Mouse (Mus musculus) lung, postnatal 0 days (tissue): Measurements from ENCODE around the gene Tle1. TPM values are rescaled to one million over a fixed set of nuclear protein-coding genes. Genes with fewer than 3 reads are reported as not detected.
A peak's percentile ranks its signal among the peaks of the same experiment; 100 is the strongest.

Experiments used
- ATAC-seq: fragments of 200-750 bp; cut with Nextera tagmentation; 2 replicates; pipeline ENCODE4 v1.8.0; 2017; ENCODE audit warnings: moderate library complexity
- DNase-seq: peaks from one replicate; pipeline ENCODE4 v3.0.0-alpha.2; 2016; ENCODE audit warnings: low spot score
- H3K27ac ChIP-seq: fragments of 300-500 bp; sonication (generic); 2 replicates; pipeline ENCODE4 v1.5.1; 2014; ENCODE audit warnings: antibody characterized with exemption, mild to moderate bottlenecking, low read length, mixed read lengths
- H3K27me3 ChIP-seq: fragments of 300-500 bp; sonication (generic); replicated peaks from 2 replicates; pipeline ENCODE4 v1.6.1; 2014; ENCODE audit warnings: low read length, mixed read lengths; ENCODE audit not compliant: insufficient read depth
- H3K36me3 ChIP-seq: fragments of 300-500 bp; sonication (generic); 2 replicates; pipeline ENCODE4 v1.6.1; 2014; ENCODE audit warnings: low read length, mixed read lengths; ENCODE audit not compliant: insufficient read depth
- H3K4me1 ChIP-seq: fragments of 300-500 bp; sonication (generic); 2 replicates; pipeline ENCODE4 v1.6.1; 2014; ENCODE audit warnings: antibody characterized with exemption, low read depth, low read length, mixed read lengths; ENCODE audit not compliant: insufficient read depth
- H3K4me2 ChIP-seq: fragments of 300-500 bp; sonication (generic); replicated peaks from 2 replicates; pipeline ENCODE4 v1.6.1; 2014; ENCODE audit warnings: low read depth, mild to moderate bottlenecking, low read length, moderate library complexity, mixed read lengths
- H3K4me3 ChIP-seq: fragments of 300-500 bp; sonication (generic); 2 replicates; pipeline ENCODE4 v1.5.1; 2014; ENCODE audit warnings: low read depth, low read length
- H3K9ac ChIP-seq: fragments of 300-500 bp; sonication (generic); replicated peaks from 2 replicates; pipeline ENCODE4 v1.6.1; 2014; ENCODE audit warnings: low read depth, mild to moderate bottlenecking
- H3K9me3 ChIP-seq: fragments of 300-500 bp; sonication (generic); 2 replicates; pipeline ENCODE4 v1.6.1; 2016; ENCODE audit warnings: low read length, mixed read lengths
- CTCF ChIP-seq: IDR thresholded peaks from 2 replicates; pipeline ENCODE4 v1.5.1; 2016; ENCODE audit warnings: antibody characterized with exemption, mild to moderate bottlenecking
- EP300 ChIP-seq: IDR thresholded peaks from 2 replicates; pipeline ENCODE4 v1.6.1; 2016; ENCODE audit warnings: antibody characterized with exemption, mild to moderate bottlenecking, control low read depth
- WGBS: fragments of 180-500 bp; shearing (Covaris S2); extraction: QIAGEN DNeasy Blood & Tissue Kit; methylation state at CpG from one replicate; pipeline ENCODE4 v1.1.7; 2014; 5-methylcytosine and 5-hydroxymethylcytosine counted together
- polyA plus RNA-seq: library from polyadenylated mRNA; unstranded; fragments of >200 nt; fragmentation: Nextera tagmentation; extraction: Ambion mirVana; gene quantifications from 2 replicates; pipeline ENCODE4 v1.2.1, GENCODE M21; 2015

The Tle1 gene
- polyA plus RNA-seq, 1 experiment from 2014 or later: 18.2 TPM

- Histone ChIP-seq H3K4me1 (no peaks in the 10 kb centered on the region), H3K4me2 (no peak overlapping the region), H3K9me3 (no peaks in the 10 kb centered on the region), H3K36me3 (peaks cover 4% of the 10 kb centered on the region; the same call in 1 of the 2 replicates), H3K9ac (no peak overlapping the region), H3K27me3 (no peaks in the 10 kb centered on the region), H3K27ac (no peak overlapping the region), H3K4me3 (no peak overlapping the region)
- no peak for ATAC-seq
- no peak for DNase-seq
- 75% methylated on average over 3 of the region's 3 CpGs for WGBS
- no peak for TF ChIP-seq CTCF
- no peak for TF ChIP-seq EP300
Measured at GRCm38 (mm10) chr4:72132646-72133045, 68.1 kb downstream of the Tle1 start.

GRCm38 (mm10) chr4:72127596-72127995, 73.1 kb downstream of the Tle1 start:
- WGBS: 62% methylated on average over 2 of the region's 2 CpGs
- Histone ChIP-seq H3K4me1 (no peaks in the 10 kb centered on the region), H3K27me3 (no peaks in the 10 kb centered on the region), H3K4me3 (no peak overlapping the region), H3K9me3 (no peaks in the 10 kb centered on the region), H3K27ac (no peak overlapping the region), H3K4me2 (no peak overlapping the region), H3K36me3 (peaks cover 7% of the 10 kb centered on the region; the same call in 1 of the 2 replicates), H3K9ac (no peak overlapping the region)
- no peak for TF ChIP-seq EP300
- no peak for TF ChIP-seq CTCF
- DNase-seq (no peak), ATAC-seq (no peak)

- TF ChIP-seq CTCF (no peak), EP300 (peak; percentile 75)
- Histone ChIP-seq H3K36me3 (peaks cover 10% of the 10 kb centered on the region; the same call in 1 of the 2 replicates), H3K9ac (no peak overlapping the region), H3K27ac (no peak overlapping the region), H3K27me3 (no peaks in the 10 kb centered on the region), H3K4me2 (no peak overlapping the region), H3K4me3 (no peak overlapping the region), H3K9me3 (no peaks in the 10 kb centered on the region), H3K4me1 (no peaks in the 10 kb centered on the region)
- WGBS: 63% methylated on average over 5 of the region's 5 CpGs
- DNase-seq: peak; percentile 11
- peak; percentile 35 for ATAC-seq
Measured at GRCm38 (mm10) chr4:72124790-72125189, 75.9 kb downstream of the Tle1 start.

- H3K27ac ChIP-seq: no peak overlapping the region
- 12% methylated on average over 1 of the region's 1 CpGs for WGBS
- H3K9ac ChIP-seq: no peak overlapping the region
- no peak overlapping the region for H3K4me2 ChIP-seq
- H3K9me3 ChIP-seq: no peaks in the 10 kb centered on the region
- H3K4me1 ChIP-seq: no peaks in the 10 kb centered on the region
- H3K36me3 ChIP-seq: peaks cover 21% of the 10 kb centered on the region; the same call in 1 of the 2 replicates
- no peak for DNase-seq
- H3K4me3 ChIP-seq: no peak overlapping the region
- peak; percentile 44 for ATAC-seq
- H3K27me3 ChIP-seq: no peaks in the 10 kb centered on the region
- TF ChIP-seq CTCF (no peak), EP300 (no peak)
Measured at GRCm38 (mm10) chr4:72122837-72123236, 77.9 kb downstream of the Tle1 start.

- H3K4me2 ChIP-seq: no peak overlapping the region
- no peak for TF ChIP-seq CTCF
- peak; percentile 56 for TF ChIP-seq EP300
- WGBS: 32% methylated on average over 2 of the region's 2 CpGs
- no peaks in the 10 kb centered on the region for H3K27me3 ChIP-seq
- H3K9me3 ChIP-seq: no peaks in the 10 kb centered on the region
- ATAC-seq: peak; percentile 61
- H3K27ac ChIP-seq: no peak overlapping the region
- DNase-seq: peak; percentile 6
- no peak overlapping the region for H3K4me3 ChIP-seq
- peaks cover 21% of the 10 kb centered on the region; the same call in 1 of the 2 replicates for H3K36me3 ChIP-seq
- no peak overlapping the region for H3K9ac ChIP-seq
- no peaks in the 10 kb centered on the region for H3K4me1 ChIP-seq
Measured at GRCm38 (mm10) chr4:72122343-72122742, 78.4 kb downstream of the Tle1 start.

- WGBS: 79% methylated on average over 6 of the region's 6 CpGs
- no peak overlapping the region for H3K4me2 ChIP-seq
- TF ChIP-seq CTCF (no peak), EP300 (no peak)
- no peaks in the 10 kb centered on the region for H3K27me3 ChIP-seq
- ATAC-seq (no peak), DNase-seq (no peak)
- no peaks in the 10 kb centered on the region for H3K4me1 ChIP-seq
- H3K27ac ChIP-seq: no peak overlapping the region
- H3K9me3 ChIP-seq: no peaks in the 10 kb centered on the region
- H3K36me3 ChIP-seq: peaks cover 14% of the 10 kb centered on the region; the same call in 1 of the 2 replicates
- no peak overlapping the region for H3K4me3 ChIP-seq
- H3K9ac ChIP-seq: no peak overlapping the region
Measured at GRCm38 (mm10) chr4:72120050-72120449, 80.7 kb downstream of the Tle1 start.

- DNase-seq (no peak), ATAC-seq (no peak)
- Histone ChIP-seq H3K9me3 (no peaks in the 10 kb centered on the region), H3K36me3 (no peaks in the 10 kb centered on the region), H3K4me3 (no peak overlapping the region), H3K4me2 (no peak overlapping the region), H3K4me1 (no peaks in the 10 kb centered on the region), H3K27ac (no peak overlapping the region), H3K27me3 (no peaks in the 10 kb centered on the region), H3K9ac (no peak overlapping the region)
- TF ChIP-seq EP300: no peak
- TF ChIP-seq CTCF: no peak
Measured at GRCm38 (mm10) chr4:72105702-72106101, 95.0 kb downstream of the Tle1 start.
